Mouse (Mus musculus) cerebellum, postnatal 36 days (tissue): Measurements from ENCODE around the gene Efnb3.

Experiments used
- DNase-seq, 2 experiments: peaks; one replicate each; pipeline ENCODE4 v3.0.0; 2021 to 2022; ENCODE audit warnings: mixed read lengths in 2 of 2

Efnb3 gene

GRCm38 (mm10) chr11:69582230-69582805 lies 22.3 kb upstream of the Efnb3 start:
- no peak for DNase-seq

- no peak for DNase-seq
These were observed 21.8 kb upstream of the Efnb3 start for GRCm38 (mm10) chr11:69581814-69582213.

GRCm38 (mm10) chr11:69581147-69581688 lies 21.2 kb upstream of the Efnb3 start:
- DNase-seq: peak; percentile 95 to 96

- no peak for DNase-seq
These were observed 20.7 kb upstream of the Efnb3 start for GRCm38 (mm10) chr11:69580572-69581146.

- DNase-seq: peak; percentile 86 to 88
These were observed 20.1 kb upstream of the Efnb3 start, which contains the start of the genes Wrap53 and Trp53 for GRCm38 (mm10) chr11:69580091-69580514. TSS of gene Wrap53 (minus strand) at chr11:69580255. TSS of gene Trp53 (plus strand) at chr11:69580359.

GRCm38 (mm10) chr11:69579128-69580017 lies 19.4 kb upstream of the Efnb3 start:
- DNase-seq: peak; percentile 96 to 99

GRCm38 (mm10) chr11:69578301-69578700 lies 18.3 kb upstream of the Efnb3 start:
- DNase-seq: no peak

- DNase-seq: no peak
These were observed 16.3 kb upstream of the Efnb3 start for GRCm38 (mm10) chr11:69576307-69576706.

GRCm38 (mm10) chr11:69575220-69575619 lies 15.2 kb upstream of the Efnb3 start:
- DNase-seq: no peak

GRCm38 (mm10) chr11:69565131-69565530 lies 5.1 kb upstream of the Efnb3 start:
- no peak for DNase-seq

- DNase-seq: no peak
These were observed 4.4 kb upstream of the Efnb3 start for GRCm38 (mm10) chr11:69564391-69564790.

- no peak for DNase-seq
These were observed 3.4 kb upstream of the Efnb3 start for GRCm38 (mm10) chr11:69563373-69563772.

GRCm38 (mm10) chr11:69560896-69561854 lies 1.2 kb upstream of the Efnb3 start:
- DNase-seq: no peak

- DNase-seq: no peak
These were observed 822 bp downstream of the Efnb3 start for GRCm38 (mm10) chr11:69559183-69559582.

- DNase-seq: no peak
These were observed 1.2 kb downstream of the Efnb3 start for GRCm38 (mm10) chr11:69558756-69559155.

GRCm38 (mm10) chr11:69557381-69557958 lies 2.5 kb downstream of the Efnb3 start:
- DNase-seq: peak in 1 of 2 experiments; percentile 28

- DNase-seq: no peak
These were observed 5.4 kb downstream of the Efnb3 start for GRCm38 (mm10) chr11:69554539-69555140.

- no peak for DNase-seq
These were observed 6.7 kb downstream of the Efnb3 start for GRCm38 (mm10) chr11:69553341-69553721.

- no peak for DNase-seq
These were observed 7.2 kb downstream of the Efnb3 start for GRCm38 (mm10) chr11:69552622-69553340.

GRCm38 (mm10) chr11:69551310-69551709 lies 8.7 kb downstream of the Efnb3 start:
- no peak for DNase-seq
